18 mouse cellular contexts compared by ENCODE assay signal in the genomic region with DNA sequence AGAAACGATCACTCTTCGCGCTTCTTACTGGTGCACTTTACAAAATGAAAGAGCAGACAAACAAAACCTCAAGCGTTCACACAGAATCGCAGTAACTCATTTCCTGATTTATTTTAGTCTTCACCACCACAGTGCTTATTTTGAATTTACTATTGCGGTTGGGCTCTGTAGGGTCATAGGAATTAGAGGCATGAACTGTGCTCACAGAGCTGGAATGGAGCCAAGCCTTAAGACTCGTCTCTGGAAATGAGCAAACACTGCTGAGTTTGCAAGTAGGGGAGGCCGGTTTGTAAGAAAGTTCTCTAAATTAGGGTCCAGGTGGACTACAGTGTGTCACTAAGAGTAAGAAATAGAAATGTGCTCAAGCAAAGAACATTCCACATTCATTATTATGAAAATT.
A peak's percentile ranks its signal among the peaks of the same experiment; 100 is the strongest.
DNase-seq lines count a peak whose midpoint lies in the region; ATAC-seq and TF ChIP-seq lines count a peak whose summit lies in the region.
"Had no signal": no experiment of that assay in that cellular context is flagged by ENCODE, and none has a peak within 500 bp of the region (broad histone marks: within the 10 kb centered on the region; RNA-seq: fewer than 3 reads in every experiment).

No protein-coding gene starts in this region.

- H3K4me3 ChIP-seq in intestine, embryonic 14.5 days (ENCODE audit: low read depth, low read length): no peak overlapping the region
- no peak overlapping the region for H3K4me3 ChIP-seq in intestine, embryonic 15.5 days (replicated peaks)
- H3K4me3 ChIP-seq in lung, embryonic 14.5 days (ENCODE audit: low read depth, low read length): no peak overlapping the region
- H3K4me3 ChIP-seq in lung, adult 2 months (replicated peaks; ENCODE audit: extremely low read depth, low read depth, low read length): no peak overlapping the region
- no peak overlapping the region for H3K4me3 ChIP-seq in limb, embryonic 14.5 days (replicated peaks; ENCODE audit: low read length)
- H3K4me3 ChIP-seq: neural tube, embryonic 15.5 days had no signal

- no peaks in the 10 kb centered on the region for H3K36me3 ChIP-seq in intestine, embryonic 14.5 days (ENCODE audit: control insufficient read depth, insufficient read depth, low read length)
- no peaks in the 10 kb centered on the region for H3K36me3 ChIP-seq in intestine, embryonic 15.5 days
- no peaks in the 10 kb centered on the region for H3K36me3 ChIP-seq in lung, embryonic 14.5 days (ENCODE audit: insufficient read depth)
- H3K36me3 ChIP-seq in limb, embryonic 14.5 days (ENCODE audit: control insufficient read depth, insufficient read depth, low read length): no peaks in the 10 kb centered on the region
- H3K36me3 ChIP-seq: neural tube, embryonic 15.5 days had no signal

- 24% methylated on average over 8 of the region's 8 CpGs for WGBS in intestine, embryonic 14.5 days
- WGBS in intestine, embryonic 15.5 days: 35% methylated on average over 8 of the region's 8 CpGs
- 13% methylated on average over 8 of the region's 8 CpGs for WGBS in lung, embryonic 14.5 days
- WGBS in lung, adult 2 months: 31% methylated on average over 8 of the region's 8 CpGs
- WGBS in limb, embryonic 14.5 days: 32% methylated on average over 8 of the region's 8 CpGs

- no peak for ATAC-seq in intestine, embryonic 14.5 days (replicated peaks; ENCODE audit: low FRiP score, low TSS enrichment, low read depth)
- no peak for ATAC-seq in intestine, embryonic 15.5 days
- ATAC-seq in lung, embryonic 14.5 days (ENCODE audit: insufficient read depth): peak; percentile 84
- no peak for ATAC-seq in limb, embryonic 14.5 days (ENCODE audit: low FRiP score, low read depth)
- ATAC-seq: activated CD4-positive, CD25-positive, alpha-beta regulatory T cell, adult 4 months; CD4-positive, CD25-positive, alpha-beta regulatory T cell, adult 4 months; forebrain, embryonic 14.5 days; intestine, postnatal 0 days; liver, postnatal 0 days; midbrain, embryonic 16.5 days had no signal

- TF ChIP-seq CTCF in lung, embryonic 14.5 days (IDR thresholded peaks at IDR 0.05; ENCODE audit: low read depth): 0 out of 2 replicates have a peak, but pooled peaks have one; percentile 0
- no peak for TF ChIP-seq CTCF in lung, adult 2 months (IDR thresholded peaks at IDR 0.05; ENCODE audit: insufficient read depth, low read length)

- no peaks in the 10 kb centered on the region for H3K9me3 ChIP-seq in intestine, embryonic 14.5 days (ENCODE audit: control insufficient read depth, low read length)
- H3K9me3 ChIP-seq in intestine, embryonic 15.5 days: no peaks in the 10 kb centered on the region
- no peaks in the 10 kb centered on the region for H3K9me3 ChIP-seq in lung, embryonic 14.5 days (ENCODE audit: low read depth, low read length)
- H3K9me3 ChIP-seq in limb, embryonic 14.5 days (ENCODE audit: control insufficient read depth, low read length): no peaks in the 10 kb centered on the region
- H3K9me3 ChIP-seq: neural tube, embryonic 15.5 days had no signal

- H3K4me2 ChIP-seq in intestine, embryonic 14.5 days (ENCODE audit: low read length): no peak overlapping the region
- no peak overlapping the region for H3K4me2 ChIP-seq in intestine, embryonic 15.5 days (replicated peaks)
- no peak overlapping the region for H3K4me2 ChIP-seq in lung, embryonic 14.5 days
- no peak overlapping the region for H3K4me2 ChIP-seq in limb, embryonic 14.5 days (replicated peaks; ENCODE audit: low read depth, low read length, severe bottlenecking)
- H3K4me2 ChIP-seq: neural tube, embryonic 15.5 days had no signal

- DNase-seq in adrenal gland, adult (ENCODE audit: inconsistent age in 2 of 2, low spot score in 1 of 2): peak; percentile 8 to 33
- DNase-seq in adrenal gland, adult 8-10 months: no peak
- peak; percentile 54 for DNase-seq in intestine, embryonic 14.5 days (ENCODE audit: low spot score)
- DNase-seq in lung, embryonic 14.5 days: peak; percentile 88
- DNase-seq in lung, adult 2 months: no peak
- DNase-seq in limb, embryonic 14.5 days (ENCODE audit: low spot score): peak; percentile 71
- no peak for DNase-seq in left cerebral cortex, postnatal 25 days (ENCODE audit: low spot score in 2 of 2)
- DNase-seq: cerebellum, adult 8-10 months; gastrocnemius, postnatal 14 days; liver, postnatal 0 days; spleen, adult 18-20 months had no signal

- no peak overlapping the region for H3K27ac ChIP-seq in intestine, embryonic 14.5 days (ENCODE audit: low read depth)
- H3K27ac ChIP-seq in intestine, embryonic 15.5 days: no peak overlapping the region
- peak overlapping the region; percentile 38; the same call in 1 of the 2 replicates for H3K27ac ChIP-seq in lung, embryonic 14.5 days (ENCODE audit: low read depth)
- H3K27ac ChIP-seq in limb, embryonic 14.5 days (replicated peaks; ENCODE audit: low read depth, low read length): no peak overlapping the region
- H3K27ac ChIP-seq: neural tube, embryonic 15.5 days had no signal

- intact Hi-C loops in left cerebral cortex, postnatal 25 days (cut with DNase I): no loop called here

- no peaks in the 10 kb centered on the region for H3K27me3 ChIP-seq in intestine, embryonic 14.5 days (replicated peaks; ENCODE audit: control insufficient read depth, insufficient read depth, low read length)
- no peaks in the 10 kb centered on the region for H3K27me3 ChIP-seq in intestine, embryonic 15.5 days (replicated peaks)
- H3K27me3 ChIP-seq in lung, embryonic 14.5 days (ENCODE audit: insufficient read depth, low read length): no peaks in the 10 kb centered on the region
- no peaks in the 10 kb centered on the region for H3K27me3 ChIP-seq in limb, embryonic 14.5 days (ENCODE audit: control insufficient read depth, insufficient read depth, low read length)
- H3K27me3 ChIP-seq: neural tube, embryonic 15.5 days had no signal

- peaks cover 9% of the 10 kb centered on the region; the same call in 1 of the 2 replicates for H3K4me1 ChIP-seq in intestine, embryonic 14.5 days (replicated peaks; ENCODE audit: control insufficient read depth, insufficient read depth, low read length)
- 0 out of 2 replicates have a peak, but pooled peaks cover 3% of the 10 kb centered on the region for H3K4me1 ChIP-seq in intestine, embryonic 15.5 days (replicated peaks)
- H3K4me1 ChIP-seq in lung, embryonic 14.5 days (ENCODE audit: insufficient read depth): no peaks in the 10 kb centered on the region
- no peaks in the 10 kb centered on the region for H3K4me1 ChIP-seq in lung, adult 2 months (ENCODE audit: control insufficient read depth, insufficient read depth, low read length)
- no peaks in the 10 kb centered on the region for H3K4me1 ChIP-seq in limb, embryonic 14.5 days (ENCODE audit: control insufficient read depth, insufficient read depth, low read length)
- H3K4me1 ChIP-seq: neural tube, embryonic 15.5 days had no signal

- no peak for TF ChIP-seq POLR2A in lung, adult 2 months (IDR thresholded peaks at IDR 0.05; ENCODE audit: borderline replicate concordance, extremely low read depth, low read depth, low read length)
- TF ChIP-seq POLR2A in limb, embryonic 14.5 days (IDR thresholded peaks at IDR 0.05; ENCODE audit: borderline replicate concordance, extremely low read depth, insufficient read depth, insufficient read length): no peak

- H3K9ac ChIP-seq in intestine, embryonic 14.5 days (ENCODE audit: low read length): no peak overlapping the region
- H3K9ac ChIP-seq in intestine, embryonic 15.5 days: no peak overlapping the region
- H3K9ac ChIP-seq in lung, embryonic 14.5 days: no peak overlapping the region
- no peak overlapping the region for H3K9ac ChIP-seq in limb, embryonic 14.5 days (ENCODE audit: low read depth, low read length, severe bottlenecking)
- H3K9ac ChIP-seq: liver, postnatal 0 days; neural tube, embryonic 15.5 days had no signal

Comparison
In these comparisons a context has a peak if more than half of its experiments do, and no peak if none do; other contexts are left out.
1. DNase-seq: peak in adrenal gland, adult (2 of 2), intestine, embryonic 14.5 days (single experiment), lung, embryonic 14.5 days (single experiment) and limb, embryonic 14.5 days (single experiment); none in adrenal gland, adult 8-10 months (single experiment), lung, adult 2 months (single experiment) and left cerebral cortex, postnatal 25 days (0 of 2).